Mouse (Mus musculus) C3H10T1/2 (cell line): Measurements from ENCODE around the gene Znfx1. TPM values are rescaled to one million over a fixed set of nuclear protein-coding genes. Genes with fewer than 3 reads are reported as not detected.

Source experiments
- polyA plus RNA-seq, 2 experiments: library from polyadenylated mRNA; unstranded; fragments of >200 nt; fragmentation: generic; extraction: Trizol; gene quantifications; one replicate each; pipeline ENCODE4 v1.2.1; 2012; ENCODE audit warnings: missing spikeins in 2 of 2

Znfx1 gene
- 10 to 100 TPM in 1 of 2 experiments, 1 to 10 TPM in 1; 2.9 to 19.6 TPM for polyA plus RNA-seq

DNA sequence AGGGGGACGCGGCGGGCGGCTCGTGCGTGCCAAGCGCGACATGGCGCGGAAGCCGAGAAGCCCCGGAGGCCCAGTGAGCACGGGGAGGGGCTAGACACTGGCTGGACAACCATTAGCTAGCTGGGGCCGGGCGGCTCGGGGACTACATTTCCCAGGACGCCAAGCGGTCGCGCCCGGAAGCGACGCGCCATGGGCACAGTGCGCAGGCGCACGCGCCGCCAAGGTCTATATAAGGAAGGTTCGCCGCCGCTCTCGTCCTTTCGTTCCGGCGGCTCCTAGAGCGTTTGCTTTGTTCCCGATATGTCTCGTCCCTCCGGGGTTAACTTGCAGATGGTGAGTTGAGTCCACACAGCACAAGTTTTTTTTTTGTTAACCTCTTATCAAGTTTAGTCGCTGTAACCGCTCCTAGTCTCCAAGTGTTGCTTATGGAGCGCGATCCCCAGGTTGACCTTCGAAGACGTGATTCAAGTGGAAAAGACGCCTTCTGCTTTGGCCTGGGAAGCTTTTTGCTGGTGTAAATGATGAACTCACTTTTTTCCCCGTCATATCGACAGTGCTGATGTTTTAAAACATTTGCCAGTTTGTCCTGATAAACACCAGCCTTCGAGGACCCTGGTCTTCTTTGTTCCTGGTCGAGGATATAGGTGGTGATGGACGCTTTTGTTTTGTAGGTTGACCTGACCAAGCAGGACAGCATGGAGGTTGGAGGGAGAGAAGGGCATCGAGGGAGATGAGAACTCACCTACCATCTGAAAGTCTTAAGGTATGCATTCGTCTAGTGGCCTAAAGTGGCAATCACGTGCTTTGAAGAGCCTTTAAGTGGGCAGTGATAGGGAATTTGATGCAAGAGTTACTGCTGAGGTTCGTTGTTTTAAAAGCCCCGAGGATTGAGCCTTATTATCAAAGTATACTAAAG is at the start of gene Znfx1:
Gene Znfx1 (minus strand): TSS at position 51 of the 916 bp plus-strand sequence.

DNA sequence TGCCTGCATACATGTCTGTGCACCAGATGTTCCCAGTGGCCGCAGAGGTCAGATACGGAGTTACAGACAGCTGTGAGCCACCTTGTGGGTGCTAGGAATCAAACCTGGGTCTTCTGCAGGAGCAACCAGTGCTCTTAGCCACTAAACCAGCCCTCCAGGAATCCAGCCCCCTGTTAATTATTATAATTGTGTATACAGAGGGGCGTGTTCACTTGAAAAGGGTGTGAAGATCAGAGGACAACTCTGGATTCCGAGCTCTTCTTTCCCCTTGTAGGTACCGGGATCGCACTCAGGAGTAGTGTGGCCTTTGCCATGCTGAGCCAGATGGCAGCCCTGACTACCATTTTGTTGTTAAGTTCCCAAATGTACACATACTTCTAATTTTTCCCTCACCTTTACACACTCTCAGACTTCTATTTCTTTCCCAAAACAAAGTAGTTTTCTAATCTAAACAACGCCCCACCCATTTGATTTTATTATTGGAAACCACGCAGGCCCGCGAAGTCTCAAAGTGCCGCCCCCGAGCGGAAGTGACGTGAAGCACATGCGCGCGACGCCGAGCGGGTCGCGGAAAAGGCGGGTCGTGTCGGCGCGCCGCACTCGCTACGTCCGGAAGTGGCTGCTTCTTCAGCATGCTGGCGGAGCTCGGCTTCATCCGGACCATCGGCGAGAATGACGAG is 48.0 kb downstream of the Znfx1 start, which contains the start of gene Ddx27:
Gene Ddx27 (plus strand): TSS at position 492 of the 680 bp plus-strand sequence.

DNA sequence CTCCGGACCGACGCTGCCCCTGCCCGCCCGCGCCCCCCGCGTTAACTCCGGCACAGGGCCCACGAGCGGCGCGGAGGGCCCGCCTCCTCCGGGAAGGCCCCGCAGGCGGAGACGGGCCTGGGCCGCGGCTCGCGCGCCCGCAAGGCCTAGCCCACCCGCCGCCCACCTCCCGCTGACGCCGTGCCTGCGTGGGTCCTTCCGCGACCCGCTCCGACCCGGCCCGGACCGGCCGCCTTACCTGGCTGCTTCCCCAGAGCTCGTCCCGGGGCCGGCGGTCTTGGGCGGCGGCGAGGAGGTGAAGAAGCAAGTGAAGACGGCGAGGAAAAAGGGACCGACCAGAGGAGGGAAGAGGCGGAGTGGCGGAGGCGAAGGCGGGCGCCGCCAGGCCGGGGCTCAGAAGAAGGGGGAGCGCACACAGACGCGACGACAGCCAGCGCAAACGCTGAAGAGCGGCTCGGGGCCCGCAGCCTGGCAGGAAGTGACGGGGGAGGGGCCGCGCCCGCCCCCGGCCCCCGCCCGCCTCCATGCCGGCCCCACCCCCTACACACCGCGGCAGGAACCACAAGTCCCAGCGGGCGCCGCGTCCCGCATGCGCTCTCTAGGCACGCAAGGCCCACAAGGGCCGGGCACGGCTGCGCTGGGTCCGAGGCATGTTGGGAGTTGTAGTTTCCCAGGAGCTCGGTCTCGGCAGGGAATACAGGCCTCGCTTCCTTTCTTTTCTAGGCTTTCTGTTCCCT is 66.9 kb downstream of the Znfx1 start, which contains the start of gene Stau1:
Gene Stau1 (minus strand): TSS at position 504 of the 737 bp plus-strand sequence.

Other genes starting within 250 kb of the Znfx1 start
- gene Cse1l, start 157.0 kb downstream of the Znfx1 start, polyA plus RNA-seq, result 10 to 100 TPM in 1 of 2 experiments, 1 to 10 TPM in 1; 2.5 to 14.3 TPM
- gene Stau1, start 66.7 kb downstream of the Znfx1 start, polyA plus RNA-seq, result 10 to 100 TPM; 11.8 to 47.1 TPM
- gene Ddx27, start 47.8 kb downstream of the Znfx1 start, polyA plus RNA-seq, result 10 to 100 TPM; 18.9 to 19.0 TPM
- under 1 TPM in 1 of 2 experiments, not detected in 1; 0.04 TPM for gene Kcnb1, start 127.1 kb upstream of the Znfx1 start, polyA plus RNA-seq
- gene Ptgis, start 177.6 kb upstream of the Znfx1 start, polyA plus RNA-seq, result 10 to 100 TPM; 30.5 to 47.4 TPM